Mouse (Mus musculus) hindbrain, embryonic 13.5 days (tissue): ENCODE data around the gene Galnt13. TPM values are rescaled to one million over a fixed set of nuclear protein-coding genes. Genes with fewer than 3 reads are reported as not detected.

Source experiments
- ATAC-seq: fragments of 200-750 bp; cut with Nextera tagmentation; 2 replicates; pipeline ENCODE4 v1.8.0; 2017; ENCODE audit warnings: moderate TSS enrichment; ENCODE audit not compliant: low FRiP score
- H3K27ac ChIP-seq: fragments of 300-500 bp; sonication (generic); 2 replicates; pipeline ENCODE4 v1.5.1; 2015; ENCODE audit warnings: inconsistent platforms, mild to moderate bottlenecking, moderate library complexity
- H3K27me3 ChIP-seq: fragments of 300-500 bp; sonication (generic); 2 replicates; pipeline ENCODE4 v1.6.1; 2015; ENCODE audit warnings: mild to moderate bottlenecking, inconsistent platforms
- H3K36me3 ChIP-seq: fragments of 300-500 bp; sonication (generic); 2 replicates; pipeline ENCODE4 v1.6.1; 2015; ENCODE audit warnings: mild to moderate bottlenecking, inconsistent platforms
- H3K4me1 ChIP-seq: fragments of 300-500 bp; sonication (generic); replicated peaks from 2 replicates; pipeline ENCODE4 v1.6.1; 2015; ENCODE audit warnings: inconsistent platforms
- H3K4me2 ChIP-seq: fragments of 300-500 bp; sonication (generic); 2 replicates; pipeline ENCODE4 v1.6.1; 2015; ENCODE audit warnings: inconsistent platforms, mild to moderate bottlenecking, moderate library complexity
- H3K4me3 ChIP-seq: fragments of 300-500 bp; sonication (generic); 2 replicates; pipeline ENCODE4 v1.5.1; 2015; ENCODE audit warnings: mild to moderate bottlenecking, inconsistent platforms
- H3K9ac ChIP-seq: fragments of 300-500 bp; sonication (generic); 2 replicates; pipeline ENCODE4 v1.6.1; 2015; ENCODE audit warnings: mild to moderate bottlenecking, inconsistent platforms
- H3K9me3 ChIP-seq: fragments of 300-500 bp; sonication (generic); 2 replicates; pipeline ENCODE4 v1.6.1; 2016; ENCODE audit warnings: inconsistent platforms
- WGBS: fragments of 180-500 bp; shearing (Covaris S2); methylation state at CpG from one replicate; pipeline ENCODE4 v1.1.7; 2015; 5-methylcytosine and 5-hydroxymethylcytosine counted together
- polyA plus RNA-seq: library from polyadenylated mRNA; unstranded; fragments of >200 nt; fragmentation: Nextera tagmentation; extraction: Ambion mirVana; gene quantifications from 2 replicates; pipeline ENCODE4 v1.2.1, GENCODE M21; 2015

The Galnt13 gene
- polyA plus RNA-seq, 1 experiment from 2014 or later, result 9.6 TPM

- Histone ChIP-seq H3K27me3 (no peaks in the 10 kb centered on the region), H3K9me3 (no peaks in the 10 kb centered on the region), H3K4me2 (no peak overlapping the region), H3K9ac (no peak overlapping the region), H3K4me1 (no peaks in the 10 kb centered on the region), H3K27ac (no peak overlapping the region), H3K36me3 (no peaks in the 10 kb centered on the region), H3K4me3 (no peak overlapping the region)
- no peak for ATAC-seq
Observed at GRCm38 (mm10) chr2:55153089-55153488, 717.0 kb downstream of the Galnt13 start.

GRCm38 (mm10) chr2:55164781-55165180 is 728.7 kb downstream of the Galnt13 start:
- Histone ChIP-seq H3K36me3 (no peaks in the 10 kb centered on the region), H3K9ac (no peak overlapping the region), H3K4me2 (no peak overlapping the region), H3K4me3 (no peak overlapping the region), H3K27ac (no peak overlapping the region), H3K27me3 (no peaks in the 10 kb centered on the region), H3K9me3 (no peaks in the 10 kb centered on the region), H3K4me1 (no peaks in the 10 kb centered on the region)
- no peak for ATAC-seq
- WGBS, result 83% methylated on average over 3 of the region's 3 CpGs
